Mouse (Mus musculus) heart, embryonic 16.5 days (tissue): ENCODE data around the gene Islr2. TPM values are rescaled to one million over a fixed set of nuclear protein-coding genes. Genes with fewer than 3 reads are reported as not detected.

Experiments
- ATAC-seq: fragments of 200-750 bp; cut with Nextera tagmentation; replicated peaks from 2 replicates; pipeline ENCODE4 v1.8.0; 2017; ENCODE audit warnings: moderate number of reproducible peaks; ENCODE audit not compliant: insufficient read depth, low FRiP score; ENCODE audit errors: extremely low read depth
- H3K27ac ChIP-seq: fragments of 300-500 bp; sonication (generic); 2 replicates; pipeline ENCODE4 v1.5.1; 2014; ENCODE audit warnings: mild to moderate bottlenecking, low read length, control low read depth, moderate library complexity
- H3K27me3 ChIP-seq: fragments of 300-500 bp; sonication (generic); 2 replicates; pipeline ENCODE4 v1.6.1; 2014; ENCODE audit warnings: low read length, mixed read lengths; ENCODE audit not compliant: control insufficient read depth, insufficient read depth
- H3K36me3 ChIP-seq: fragments of 300-500 bp; sonication (generic); 2 replicates; pipeline ENCODE4 v1.6.1; 2014; ENCODE audit not compliant: control insufficient read depth, insufficient read depth
- H3K4me1 ChIP-seq: fragments of 300-500 bp; sonication (generic); 2 replicates; pipeline ENCODE4 v1.6.1; 2014; ENCODE audit warnings: low read length, mixed read lengths; ENCODE audit not compliant: control insufficient read depth, insufficient read depth
- H3K4me2 ChIP-seq: fragments of 300-500 bp; sonication (generic); 2 replicates; pipeline ENCODE4 v1.6.1; 2014; ENCODE audit warnings: low read depth, mild to moderate bottlenecking, control low read depth, low read length
- H3K4me3 ChIP-seq: fragments of 300-500 bp; sonication (generic); 2 replicates; pipeline ENCODE4 v1.5.1; 2014; ENCODE audit warnings: mild to moderate bottlenecking, control low read depth, low read length
- H3K9ac ChIP-seq: fragments of 300-500 bp; sonication (generic); 2 replicates; pipeline ENCODE4 v1.6.1; 2014; ENCODE audit warnings: low read length, control low read depth
- H3K9me3 ChIP-seq: fragments of 300-500 bp; sonication (generic); replicated peaks from 2 replicates; pipeline ENCODE4 v1.6.1; 2016; ENCODE audit warnings: low read length; ENCODE audit not compliant: control insufficient read depth
- WGBS: fragments of 180-500 bp; shearing (Covaris S2); extraction: QIAGEN DNeasy Blood & Tissue Kit; methylation state at CpG from one replicate; pipeline ENCODE4 v1.1.7; 2014; 5-methylcytosine and 5-hydroxymethylcytosine counted together
- polyA plus RNA-seq: library from polyadenylated mRNA; unstranded; fragments of >200 nt; fragmentation: Nextera tagmentation; extraction: Ambion mirVana; gene quantifications from 2 replicates; pipeline ENCODE4 v1.2.1, GENCODE M21; 2015

Gene Islr2
- polyA plus RNA-seq, 1 experiment from 2014 or later: 0.22 TPM

- Histone ChIP-seq H3K4me3 (no peak overlapping the region), H3K36me3 (0 out of 2 replicates have a peak, but pooled peaks cover 2% of the 10 kb centered on the region), H3K9me3 (no peaks in the 10 kb centered on the region), H3K27me3 (no peaks in the 10 kb centered on the region), H3K9ac (no peak overlapping the region), H3K27ac (no peak overlapping the region), H3K4me1 (peaks cover 58% of the 10 kb centered on the region), H3K4me2 (no peak overlapping the region)
- no peak for ATAC-seq
- 60% methylated on average over 4 of the region's 4 CpGs for WGBS
These were observed 42.0 kb upstream of the Islr2 start for GRCm38 (mm10) chr9:58246083-58246591.

GRCm38 (mm10) chr9:58243696-58244095 lies 39.6 kb upstream of the Islr2 start:
- Histone ChIP-seq H3K4me1 (peaks cover 50% of the 10 kb centered on the region), H3K27me3 (no peaks in the 10 kb centered on the region), H3K4me3 (no peak overlapping the region), H3K36me3 (0 out of 2 replicates have a peak, but pooled peaks cover 2% of the 10 kb centered on the region), H3K4me2 (no peak overlapping the region), H3K27ac (no peak overlapping the region; the same call in 1 of the 2 replicates), H3K9ac (no peak overlapping the region), H3K9me3 (no peaks in the 10 kb centered on the region)
- 74% methylated on average over 6 of the region's 6 CpGs for WGBS
- no peak for ATAC-seq

GRCm38 (mm10) chr9:58242696-58243095 lies 38.6 kb upstream of the Islr2 start:
- Histone ChIP-seq H3K27ac (peak overlapping the region; percentile 51), H3K4me2 (no peak overlapping the region), H3K9me3 (no peaks in the 10 kb centered on the region), H3K4me1 (peaks cover 44% of the 10 kb centered on the region), H3K4me3 (no peak overlapping the region), H3K27me3 (no peaks in the 10 kb centered on the region), H3K36me3 (0 out of 2 replicates have a peak, but pooled peaks cover 2% of the 10 kb centered on the region), H3K9ac (peak overlapping the region; percentile 41; the same call in 1 of the 2 replicates)
- WGBS: 61% methylated on average over 5 of the region's 5 CpGs
- ATAC-seq: no peak

- no peak overlapping the region for H3K4me2 ChIP-seq
- ATAC-seq: peak; percentile 47; the same call in 1 of the 2 replicates
- no peak overlapping the region for H3K9ac ChIP-seq
- H3K4me3 ChIP-seq: no peak overlapping the region
- H3K4me1 ChIP-seq: peaks cover 37% of the 10 kb centered on the region
- no peaks in the 10 kb centered on the region for H3K9me3 ChIP-seq
- 0 out of 2 replicates have a peak, but pooled peaks cover 2% of the 10 kb centered on the region for H3K36me3 ChIP-seq
- WGBS: 42% methylated on average over 9 of the region's 9 CpGs
- H3K27ac ChIP-seq: peak overlapping the region; percentile 68
- H3K27me3 ChIP-seq: no peaks in the 10 kb centered on the region
These were observed 37.8 kb upstream of the Islr2 start for GRCm38 (mm10) chr9:58241780-58242485.

GRCm38 (mm10) chr9:58234502-58235015 lies 30.4 kb upstream of the Islr2 start:
- Histone ChIP-seq H3K9ac (no peak overlapping the region), H3K27ac (no peak overlapping the region), H3K4me2 (no peak overlapping the region), H3K9me3 (no peaks in the 10 kb centered on the region), H3K4me3 (no peak overlapping the region), H3K36me3 (peaks cover 23% of the 10 kb centered on the region), H3K4me1 (peaks cover 9% of the 10 kb centered on the region), H3K27me3 (no peaks in the 10 kb centered on the region)
- ATAC-seq: no peak
- 97% methylated on average over 28 of the region's 28 CpGs for WGBS

GRCm38 (mm10) chr9:58232374-58232773 lies 28.3 kb upstream of the Islr2 start:
- Histone ChIP-seq H3K9ac (no peak overlapping the region), H3K4me3 (no peak overlapping the region), H3K27ac (peak overlapping the region; percentile 53), H3K36me3 (peaks cover 40% of the 10 kb centered on the region), H3K9me3 (no peaks in the 10 kb centered on the region), H3K27me3 (no peaks in the 10 kb centered on the region), H3K4me1 (peaks cover 9% of the 10 kb centered on the region), H3K4me2 (no peak overlapping the region)
- ATAC-seq: no peak
- 55% methylated on average over 5 of the region's 5 CpGs for WGBS

GRCm38 (mm10) chr9:58231746-58232145 lies 27.6 kb upstream of the Islr2 start:
- WGBS: 53% methylated on average over 6 of the region's 6 CpGs
- no peak for ATAC-seq
- H3K36me3 ChIP-seq: peaks cover 40% of the 10 kb centered on the region

GRCm38 (mm10) chr9:58228777-58229466 lies 24.8 kb upstream of the Islr2 start:
- Histone ChIP-seq H3K27me3 (no peaks in the 10 kb centered on the region), H3K4me3 (no peak overlapping the region), H3K27ac (no peak overlapping the region), H3K4me2 (no peak overlapping the region), H3K9ac (no peak overlapping the region), H3K36me3 (peaks cover 38% of the 10 kb centered on the region), H3K9me3 (no peaks in the 10 kb centered on the region), H3K4me1 (peaks cover 11% of the 10 kb centered on the region)
- 95% methylated on average over 9 of the region's 9 CpGs for WGBS
- no peak for ATAC-seq

More at GRCm38 (mm10) chr9:58231746-58232145, 27.6 kb upstream of the Islr2 start:
- no peaks in the 10 kb centered on the region for H3K27me3 ChIP-seq
- H3K9ac ChIP-seq: no peak overlapping the region
- no peaks in the 10 kb centered on the region for H3K9me3 ChIP-seq
- H3K4me3 ChIP-seq: no peak overlapping the region
- H3K27ac ChIP-seq: peak overlapping the region; percentile 40
- no peak overlapping the region for H3K4me2 ChIP-seq
- H3K4me1 ChIP-seq: peaks cover 9% of the 10 kb centered on the region
